9 mouse cellular contexts compared by ENCODE assay signal in genomic region chr10:57795542-57795941, GRCm38 (mm10). TPM values are rescaled to one million over a fixed set of nuclear protein-coding genes. Genes with fewer than 3 reads are reported as not detected.
DNase-seq lines count a peak whose midpoint lies in the region; ATAC-seq and TF ChIP-seq lines count a peak whose summit lies in the region.
"Had no signal": no experiment of that assay in that cellular context is flagged by ENCODE, and none has a peak within 500 bp of the region (broad histone marks: within the 10 kb centered on the region; RNA-seq: fewer than 3 reads in every experiment).

No protein-coding gene starts in this region.

- no peaks in the 10 kb centered on the region for H3K36me3 ChIP-seq in heart, embryonic 15.5 days
- no peaks in the 10 kb centered on the region for H3K36me3 ChIP-seq in embryonic facial prominence, embryonic 11.5 days (replicated peaks; ENCODE audit: control insufficient read depth, insufficient read depth, low read depth, low read length)
- H3K36me3 ChIP-seq in liver, postnatal 0 days (replicated peaks; ENCODE audit: insufficient read depth, low read length) = no peaks in the 10 kb centered on the region
- H3K36me3 ChIP-seq in small intestine, adult 2 months (ENCODE audit: control insufficient read depth, insufficient read depth, low read length) = no peaks in the 10 kb centered on the region

- TF ChIP-seq CTCF in liver, postnatal 0 days (IDR thresholded peaks at IDR 0.05; ENCODE audit: low read depth) = no peak
- no peak for TF ChIP-seq CTCF in small intestine, adult 2 months (IDR thresholded peaks at IDR 0.05; ENCODE audit: extremely low read depth, insufficient read length, insufficient replicate concordance, low read depth, low read length)

- H3K27me3 ChIP-seq in heart, embryonic 15.5 days = no peaks in the 10 kb centered on the region
- H3K27me3 ChIP-seq in embryonic facial prominence, embryonic 11.5 days (ENCODE audit: control insufficient read depth, insufficient read depth, low read length) = no peaks in the 10 kb centered on the region
- no peaks in the 10 kb centered on the region for H3K27me3 ChIP-seq in liver, postnatal 0 days (ENCODE audit: insufficient read depth, low read length)
- no peaks in the 10 kb centered on the region for H3K27me3 ChIP-seq in small intestine, adult 2 months (ENCODE audit: control insufficient read depth, insufficient read depth, low read length)
- H3K27me3 ChIP-seq: Patski had no signal

- DNase-seq in heart, adult 8-10 months (ENCODE audit: low spot score) = no peak
- no peak for DNase-seq in embryonic facial prominence, embryonic 11.5 days (ENCODE audit: low spot score)
- DNase-seq in induced T-regulatory cell, adult 2 months (ENCODE audit: low read depth) = peak; percentile 64
- no peak for DNase-seq in liver, postnatal 0 days
- no peak for DNase-seq in layer of hippocampus, postnatal 10 days (ENCODE audit: low spot score in 2 of 2)
- no peak for DNase-seq in spleen, postnatal 4 days (ENCODE audit: low spot score in 2 of 2)

- peak overlapping the region; percentile 73 for H3K4me3 ChIP-seq in heart, embryonic 15.5 days
- peak overlapping the region; percentile 47; the same call in 1 of the 2 replicates for H3K4me3 ChIP-seq in embryonic facial prominence, embryonic 11.5 days (ENCODE audit: low read depth, low read length)
- H3K4me3 ChIP-seq in liver, postnatal 0 days (ENCODE audit: low read depth, low read length) = peak overlapping the region; percentile 65
- peak overlapping the region; percentile 89 for H3K4me3 ChIP-seq in small intestine, adult 2 months (ENCODE audit: low read depth, low read length)

- no peaks in the 10 kb centered on the region for H3K9me3 ChIP-seq in heart, embryonic 15.5 days (replicated peaks)
- no peaks in the 10 kb centered on the region for H3K9me3 ChIP-seq in embryonic facial prominence, embryonic 11.5 days (replicated peaks; ENCODE audit: control insufficient read depth, low read length)
- no peaks in the 10 kb centered on the region for H3K9me3 ChIP-seq in liver, postnatal 0 days (ENCODE audit: low read length)

- H3K9ac ChIP-seq in heart, embryonic 15.5 days = peak overlapping the region; percentile 72
- no peak overlapping the region; the same call in 1 of the 2 replicates for H3K9ac ChIP-seq in embryonic facial prominence, embryonic 11.5 days (replicated peaks; ENCODE audit: low read length)
- peak overlapping the region; percentile 79 for H3K9ac ChIP-seq in liver, postnatal 0 days (replicated peaks)

- H3K4me2 ChIP-seq in heart, embryonic 15.5 days = peak overlapping the region; percentile 92
- H3K4me2 ChIP-seq in embryonic facial prominence, embryonic 11.5 days (ENCODE audit: low read depth, low read length) = peak overlapping the region; percentile 94
- H3K4me2 ChIP-seq in liver, postnatal 0 days (ENCODE audit: low read depth, low read length) = peak overlapping the region; percentile 88

- H3K4me1 ChIP-seq in heart, embryonic 15.5 days (replicated peaks) = peaks cover 5% of the 10 kb centered on the region
- no peaks in the 10 kb centered on the region for H3K4me1 ChIP-seq in embryonic facial prominence, embryonic 11.5 days (ENCODE audit: control insufficient read depth, insufficient read depth, low read length)
- peaks cover 20% of the 10 kb centered on the region for H3K4me1 ChIP-seq in liver, postnatal 0 days (ENCODE audit: insufficient read depth)
- H3K4me1 ChIP-seq in small intestine, adult 2 months (ENCODE audit: control insufficient read depth, insufficient read depth, insufficient read length, low read length) = peaks cover 2% of the 10 kb centered on the region; the same call in 1 of the 2 replicates

- ATAC-seq in heart, embryonic 15.5 days (replicated peaks; ENCODE audit: insufficient number of reproducible peaks, insufficient read depth, low FRiP score, low read depth) = no peak
- no peak; the same call in 1 of the 2 replicates for ATAC-seq in embryonic facial prominence, embryonic 11.5 days (replicated peaks; ENCODE audit: insufficient number of reproducible peaks, low FRiP score, low TSS enrichment, low read depth)
- no peak for ATAC-seq in liver, postnatal 0 days
- ATAC-seq: Patski had no signal

- H3K27ac ChIP-seq in heart, embryonic 15.5 days = peak overlapping the region; percentile 76
- H3K27ac ChIP-seq in embryonic facial prominence, embryonic 11.5 days (replicated peaks; ENCODE audit: low read depth, low read length) = no peak overlapping the region
- H3K27ac ChIP-seq in liver, postnatal 0 days (ENCODE audit: low read depth) = peak overlapping the region; percentile 96
- peak overlapping the region; percentile 91 for H3K27ac ChIP-seq in small intestine, adult 2 months (ENCODE audit: insufficient read depth, low read depth, low read length)

- no peak for TF ChIP-seq EP300 in liver, postnatal 0 days (IDR thresholded peaks at IDR 0.05; ENCODE audit: low read depth)

- no peak for TF ChIP-seq POLR2A in small intestine, adult 2 months (IDR thresholded peaks at IDR 0.05; ENCODE audit: low read depth, low read length)

- WGBS in heart, embryonic 15.5 days = 24% methylated on average over 4 of the region's 4 CpGs
- 35% methylated on average over 4 of the region's 4 CpGs for WGBS in embryonic facial prominence, embryonic 11.5 days
- 21% methylated on average over 4 of the region's 4 CpGs for WGBS in liver, postnatal 0 days (ENCODE audit: insufficient replicate concordance)
- 5% methylated on average over 4 of the region's 4 CpGs for WGBS in small intestine, adult 2 months

RNA-seq across cellular contexts. Expression of gene Smpdl3a, which starts 1.4 kb away (rescaled TPM):
- polyA plus RNA-seq in heart, embryonic 15.5 days (2015; fragmentation: Nextera tagmentation; extraction: Ambion mirVana) = 33.2 and 35.6 TPM in 2 replicates
- 10 to 100 TPM; 62.0 to 66.1 (median 63.8) TPM for total RNA-seq in heart, adult 8-10 months (2022)
- polyA plus RNA-seq in embryonic facial prominence, embryonic 11.5 days (2014; fragmentation: Nextera tagmentation; extraction: Ambion mirVana) = 10.0 and 11.0 TPM in 2 replicates
- 40.0 and 40.7 TPM in 2 replicates for polyA plus RNA-seq in liver, postnatal 0 days (2015; fragmentation: Nextera tagmentation; extraction: Ambion mirVana)
- polyA plus RNA-seq in small intestine, adult 2 months (2012; rRNA removed) = 134 and 225 TPM in 2 replicates
- 10 to 100 TPM; 25.6 to 27.4 TPM for total RNA-seq in layer of hippocampus, postnatal 10 days (2021)

RNA-seq across cellular contexts. Expression of gene Fabp7, which starts 10.9 kb away (rescaled TPM):
- 13.0 and 14.6 TPM in 2 replicates for polyA plus RNA-seq in heart, embryonic 15.5 days (2015; fragmentation: Nextera tagmentation; extraction: Ambion mirVana)
- under 1 TPM in 1 of 4 experiments, not detected in 3; 0.34 TPM for total RNA-seq in heart, adult 8-10 months (2022)
- 215 and 244 TPM in 2 replicates for polyA plus RNA-seq in embryonic facial prominence, embryonic 11.5 days (2014; fragmentation: Nextera tagmentation; extraction: Ambion mirVana)
- 7.9 TPM in 2 replicates for polyA plus RNA-seq in liver, postnatal 0 days (2015; fragmentation: Nextera tagmentation; extraction: Ambion mirVana)
- polyA plus RNA-seq in small intestine, adult 2 months (2012; rRNA removed) = not detected in 2 replicates
- total RNA-seq in layer of hippocampus, postnatal 10 days (2021) = 100 to 1,000 TPM; 606 to 635 TPM

Comparison
In these comparisons a context has a peak if more than half of its experiments do, and no peak if none do; other contexts are left out.
1. RNA of gene Fabp7, which starts 10.9 kb away (polyA plus RNA-seq): 215 to 244 TPM in embryonic facial prominence, embryonic 11.5 days; 13.0 to 14.6 TPM in heart, embryonic 15.5 days, 7.9 TPM in liver, postnatal 0 days and not detected in small intestine, adult 2 months; every median in the first group is over 10 times any median in the second.
2. Peak in every context shown above with its lines, with median percentiles within 50 percentile points of each other: H3K4me2 ChIP-seq and H3K4me3 ChIP-seq.